Mouse (Mus musculus) myocyte (in vitro differentiated cells): ENCODE measurements at regions not wholly inside any gene's neighbourhood (a gene's known extent, or its start where the extent isn't known, plus 50 kb on each side); places are given as distances from the start of the nearest gene placed in this dataset.

Source experiments
- H3K27me3 ChIP-seq: one replicate; pipeline ENCODE4 v1.6.1; 2011; ENCODE audit not compliant: control insufficient read depth, insufficient read depth, insufficient read length
- H3K36me3 ChIP-seq: one replicate; pipeline ENCODE4 v1.6.1; 2011; ENCODE audit not compliant: control insufficient read depth, insufficient read depth
- H3K4me2 ChIP-seq: one replicate; pipeline ENCODE4 v1.6.1; 2011; ENCODE audit warnings: low read depth, control low read depth
- H3K4me3 ChIP-seq: one replicate; pipeline ENCODE4 v1.5.1; 2011; ENCODE audit warnings: mild to moderate bottlenecking, control low read depth, moderate library complexity
- H3K79me2 ChIP-seq: one replicate; pipeline ENCODE4 v1.6.1; 2011; ENCODE audit not compliant: control insufficient read depth, insufficient read depth
- H3ac ChIP-seq: one replicate; pipeline ENCODE4 v1.6.1; 2011; ENCODE audit not compliant: control insufficient read depth, insufficient read length
- CEBPB ChIP-seq: IDR thresholded peaks from 2 replicates; pipeline ENCODE4 v1.6.1; 2011; ENCODE audit warnings: mild to moderate bottlenecking, moderate library complexity; ENCODE audit not compliant: poor library complexity, insufficient read depth, severe bottlenecking
- E2F4 ChIP-seq: IDR thresholded peaks from one replicate; pipeline ENCODE4 v1.6.1; 2011; ENCODE audit warnings: mild to moderate bottlenecking, control low read depth, moderate library complexity; ENCODE audit not compliant: insufficient read depth
- MAX ChIP-seq: IDR thresholded peaks from one replicate; pipeline ENCODE4 v1.6.1; 2011; ENCODE audit warnings: low read depth, mild to moderate bottlenecking, control low read depth
- MYOD1 ChIP-seq, 3 experiments: IDR thresholded peaks; one replicate each; pipeline ENCODE4 v1.6.1; 2011; ENCODE audit warnings: control low read depth in 2 of 3, low read depth in 2 of 3, mild to moderate bottlenecking in 2 of 3, moderate library complexity in 1 of 3; ENCODE audit not compliant: insufficient read length in 2 of 3, control insufficient read depth in 1 of 3
- MYOG ChIP-seq, 3 experiments: IDR thresholded peaks; one replicate each; pipeline ENCODE4 v1.6.1; 2011; ENCODE audit warnings: control low read depth in 2 of 3, low read depth in 2 of 3, mild to moderate bottlenecking in 2 of 3; ENCODE audit not compliant: insufficient read length in 2 of 3, control insufficient read depth in 1 of 3, insufficient read depth in 1 of 3
- POLR2A ChIP-seq: IDR thresholded peaks from one replicate; pipeline ENCODE4 v1.6.1; 2011; ENCODE audit warnings: low read depth, mild to moderate bottlenecking, control low read depth, moderate library complexity; ENCODE audit not compliant: insufficient read length
- POLR2AphosphoS2 ChIP-seq: IDR thresholded peaks from one replicate; pipeline ENCODE4 v1.6.1; 2011; ENCODE audit warnings: low read depth, control low read depth; ENCODE audit not compliant: insufficient read length
- REST ChIP-seq: IDR thresholded peaks from one replicate; pipeline ENCODE4 v1.6.1; 2011; ENCODE audit warnings: mild to moderate bottlenecking, control low read depth, moderate library complexity; ENCODE audit not compliant: insufficient read depth, insufficient read length
- SRF ChIP-seq: IDR thresholded peaks from one replicate; pipeline ENCODE4 v1.6.1; 2011; ENCODE audit warnings: low read depth; ENCODE audit not compliant: control insufficient read depth, insufficient read length
- TCF12 ChIP-seq: IDR thresholded peaks from one replicate; pipeline ENCODE4 v1.6.1; 2011; ENCODE audit warnings: mild to moderate bottlenecking, control low read depth; ENCODE audit not compliant: poor library complexity, insufficient read depth, severe bottlenecking
- TCF3 ChIP-seq: IDR thresholded peaks from one replicate; pipeline ENCODE4 v1.6.1; 2011; ENCODE audit warnings: low read depth, control low read depth; ENCODE audit not compliant: insufficient read length
- USF1 ChIP-seq: IDR thresholded peaks from one replicate; pipeline ENCODE4 v1.6.1; 2011; ENCODE audit warnings: low read depth, mild to moderate bottlenecking, control low read depth, moderate library complexity

- no peak for TF ChIP-seq POLR2AphosphoS2
- no peak for TF ChIP-seq TCF3
- TF ChIP-seq USF1, result no peak
- no peak for TF ChIP-seq SRF
- TF ChIP-seq MYOD1 (IDR thresholded peaks at IDR 0.05; ENCODE audit: control insufficient read depth in 1 of 3, insufficient read length in 2 of 3, low read depth in 2 of 3), result no peak
- no peak for TF ChIP-seq MAX
- no peak for TF ChIP-seq REST
- TF ChIP-seq CEBPB, result no peak
- no peak for TF ChIP-seq TCF12
- Histone ChIP-seq H3ac (no peak overlapping the region), H3K27me3 (no peaks in the 10 kb centered on the region), H3K4me3 (no peak overlapping the region), H3K79me2 (no peaks in the 10 kb centered on the region), H3K36me3 (no peaks in the 10 kb centered on the region), H3K4me2 (no peak overlapping the region)
Measured at GRCm38 (mm10) chr1:169367316-169367715, 163.9 kb downstream of the Nuf2 start.

- Histone ChIP-seq H3K4me3 (no peak overlapping the region), H3K27me3 (no peaks in the 10 kb centered on the region), H3K79me2 (no peaks in the 10 kb centered on the region), H3K36me3 (no peaks in the 10 kb centered on the region), H3K4me2 (no peak overlapping the region), H3ac (no peak overlapping the region)
- TF ChIP-seq MYOD1 (IDR thresholded peaks at IDR 0.05; ENCODE audit: control insufficient read depth in 1 of 3, insufficient read length in 2 of 3, low read depth in 2 of 3), result no peak
- TF ChIP-seq SRF, result no peak
- TF ChIP-seq TCF12, result no peak
- TF ChIP-seq POLR2A, result no peak
- no peak for TF ChIP-seq MAX
- no peak for TF ChIP-seq POLR2AphosphoS2
- no peak for TF ChIP-seq USF1
Measured at GRCm38 (mm10) chr1:169362564-169362963, 168.7 kb downstream of the Nuf2 start.

- H3ac ChIP-seq, result no peak overlapping the region
- no peaks in the 10 kb centered on the region for H3K27me3 ChIP-seq
- no peak overlapping the region for H3K4me2 ChIP-seq
- H3K36me3 ChIP-seq, result no peaks in the 10 kb centered on the region
- H3K79me2 ChIP-seq, result no peaks in the 10 kb centered on the region
- H3K4me3 ChIP-seq, result no peak overlapping the region
- no peak for TF ChIP-seq POLR2A
- TF ChIP-seq REST, result no peak
- no peak for TF ChIP-seq POLR2AphosphoS2
- TF ChIP-seq MYOG (IDR thresholded peaks at IDR 0.05; ENCODE audit: control insufficient read depth in 1 of 3, insufficient read depth in 1 of 3, insufficient read length in 2 of 3, low read depth in 2 of 3), result no peak
- TF ChIP-seq MAX, result no peak
- no peak for TF ChIP-seq TCF12
- TF ChIP-seq TCF3, result no peak
- no peak for TF ChIP-seq MYOD1 (IDR thresholded peaks at IDR 0.05; ENCODE audit: control insufficient read depth in 1 of 3, insufficient read length in 2 of 3, low read depth in 2 of 3)
- no peak for TF ChIP-seq USF1
- TF ChIP-seq CEBPB, result no peak
- no peak for TF ChIP-seq E2F4
- no peak for TF ChIP-seq SRF
Measured at GRCm38 (mm10) chr1:169357652-169358241, 173.5 kb downstream of the Nuf2 start.

- Histone ChIP-seq H3ac (no peak overlapping the region), H3K27me3 (no peaks in the 10 kb centered on the region), H3K4me2 (no peak overlapping the region), H3K79me2 (no peaks in the 10 kb centered on the region), H3K4me3 (no peak overlapping the region), H3K36me3 (no peaks in the 10 kb centered on the region)
- no peak for TF ChIP-seq SRF
- no peak for TF ChIP-seq MYOD1 (IDR thresholded peaks at IDR 0.05; ENCODE audit: control insufficient read depth in 1 of 3, insufficient read length in 2 of 3, low read depth in 2 of 3)
- no peak for TF ChIP-seq TCF3
- no peak for TF ChIP-seq MYOG (IDR thresholded peaks at IDR 0.05; ENCODE audit: control insufficient read depth in 1 of 3, insufficient read depth in 1 of 3, insufficient read length in 2 of 3, low read depth in 2 of 3)
- TF ChIP-seq MAX, result no peak
Measured at GRCm38 (mm10) chr1:169354021-169354420, 177.2 kb downstream of the Nuf2 start.

- H3ac ChIP-seq, result no peak overlapping the region
- no peaks in the 10 kb centered on the region for H3K79me2 ChIP-seq
- H3K36me3 ChIP-seq, result no peaks in the 10 kb centered on the region
- no peak for TF ChIP-seq MYOG (IDR thresholded peaks at IDR 0.05; ENCODE audit: control insufficient read depth in 1 of 3, insufficient read depth in 1 of 3, insufficient read length in 2 of 3, low read depth in 2 of 3)
- TF ChIP-seq TCF12, result no peak
- no peak for TF ChIP-seq REST
- no peak for TF ChIP-seq POLR2A
- TF ChIP-seq MAX, result no peak
- no peak for TF ChIP-seq USF1
- no peak for TF ChIP-seq CEBPB
- TF ChIP-seq TCF3, result no peak
- TF ChIP-seq E2F4, result no peak
- TF ChIP-seq SRF, result no peak
- TF ChIP-seq POLR2AphosphoS2, result no peak
- no peak for TF ChIP-seq MYOD1 (IDR thresholded peaks at IDR 0.05; ENCODE audit: control insufficient read depth in 1 of 3, insufficient read length in 2 of 3, low read depth in 2 of 3)
- H3K4me3 ChIP-seq, result no peak overlapping the region
- no peaks in the 10 kb centered on the region for H3K27me3 ChIP-seq
- H3K4me2 ChIP-seq, result no peak overlapping the region
Measured at GRCm38 (mm10) chr1:169347692-169348091, 183.6 kb downstream of the Nuf2 start.
